Mouse (Mus musculus) thymus, adult 2 months (tissue): Measurements from ENCODE around the gene Rnpepl1.

Experiments used
- CTCF ChIP-seq: fragments of 200-500 bp; IDR thresholded peaks from 2 replicates; pipeline ENCODE4 v1.5.1; 2012; ENCODE audit warnings: mild to moderate bottlenecking, control low read depth, low read length, moderate library complexity, borderline replicate concordance; ENCODE audit not compliant: control insufficient read depth, poor library complexity, insufficient read depth; ENCODE audit errors: extremely low read depth
- POLR2A ChIP-seq: fragments of 200-500 bp; IDR thresholded peaks from 2 replicates; pipeline ENCODE4 v1.6.1; 2012; ENCODE audit warnings: mild to moderate bottlenecking, low read length, control low read depth, moderate library complexity; ENCODE audit not compliant: control insufficient read depth, poor library complexity, insufficient read depth; ENCODE audit errors: extremely low read depth

DNA sequence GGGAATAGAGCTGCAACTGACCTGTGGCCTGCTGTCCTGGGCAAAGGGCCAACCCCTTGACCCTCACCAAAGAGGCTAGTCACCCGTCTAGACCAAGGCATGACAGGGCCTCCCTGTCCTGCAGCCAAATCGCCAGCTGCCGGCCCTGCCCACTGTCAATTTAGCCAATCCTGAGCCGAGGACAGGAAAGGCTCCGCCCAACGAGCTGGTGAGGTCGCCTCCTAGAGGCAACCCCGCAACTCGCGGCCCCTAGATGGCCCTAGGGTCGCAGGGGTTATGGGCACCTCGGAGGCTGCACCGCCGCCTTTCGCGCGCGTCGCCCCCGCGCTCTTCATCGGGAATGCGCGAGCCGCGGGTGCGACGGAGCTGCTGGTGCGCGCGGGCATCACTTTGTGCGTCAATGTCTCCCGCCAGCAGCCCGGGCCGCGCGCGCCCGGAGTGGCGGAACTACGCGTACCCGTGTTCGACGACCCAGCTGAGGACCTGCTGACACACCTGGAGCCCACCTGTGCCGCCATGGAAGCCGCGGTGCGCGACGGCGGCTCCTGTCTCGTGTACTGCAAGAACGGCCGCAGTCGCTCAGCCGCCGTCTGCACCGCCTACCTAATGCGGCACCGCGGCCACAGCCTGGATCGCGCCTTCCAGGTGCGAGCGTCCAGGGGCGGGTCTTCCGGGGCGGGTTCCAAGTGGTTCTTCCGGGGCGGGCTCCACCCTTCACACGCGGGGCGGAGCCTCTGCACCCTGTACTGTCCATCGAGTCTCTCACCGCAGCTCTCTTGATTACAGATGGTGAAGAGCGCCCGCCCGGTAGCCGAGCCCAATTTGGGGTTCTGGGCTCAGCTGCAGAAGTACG is 3.6 kb upstream of the Rnpepl1 start, which contains the start of gene Dusp28:
- TF ChIP-seq CTCF (peak; percentile 55; the same call in 1 of the 2 replicates), POLR2A (peak; percentile 84)
